Mouse (Mus musculus) MEL (cell line): ENCODE results near the gene Rab14. TPM values are rescaled to one million over a fixed set of nuclear protein-coding genes. Genes with fewer than 3 reads are reported as not detected.

Source experiments
- DNase-seq: peaks from one replicate; pipeline ENCODE4 v3.0.0; 2011; ENCODE audit warnings: low read depth, low spot score
- H3K27ac ChIP-seq: 2 replicates; pipeline ENCODE4 v1.5.1; 2012; ENCODE audit warnings: low read depth, mild to moderate bottlenecking, control low read depth, low read length, moderate library complexity; ENCODE audit not compliant: control insufficient read depth
- H3K27me3 ChIP-seq, 2 experiments: fragments of 150-350 bp in 1 of 2; sonication (generic) in 1 of 2; 2 replicates each; pipeline ENCODE4 v1.6.1; 2012; ENCODE audit warnings: low read length in 2 of 2, mild to moderate bottlenecking in 2 of 2, improper control_type of control experiment in 1 of 2, moderate library complexity in 1 of 2; ENCODE audit not compliant: insufficient read depth in 2 of 2, control insufficient read depth in 1 of 2
- H3K36me3 ChIP-seq, 2 experiments: 2 replicates each; pipeline ENCODE4 v1.6.1; 2012 to 2014; ENCODE audit warnings: low read length in 2 of 2, improper control_type of control experiment in 1 of 2, inconsistent platforms in 1 of 2, mild to moderate bottlenecking in 1 of 2; ENCODE audit not compliant: insufficient read depth in 2 of 2, control insufficient read depth in 1 of 2
- H3K4me1 ChIP-seq, 2 experiments: fragments of 150-350 bp in 1 of 2; sonication (generic) in 1 of 2; 2 replicates each; pipeline ENCODE4 v1.6.1; 2012; ENCODE audit warnings: low read length in 2 of 2, improper control_type of control experiment in 1 of 2, mild to moderate bottlenecking in 1 of 2; ENCODE audit not compliant: insufficient read depth in 2 of 2, control insufficient read depth in 1 of 2
- H3K4me3 ChIP-seq, 2 experiments: fragments of 150-350 bp in 1 of 2; sonication (generic) in 1 of 2; 2 replicates each; pipeline ENCODE4 v1.5.1; 2012; ENCODE audit warnings: low read depth in 2 of 2, low read length in 2 of 2, mild to moderate bottlenecking in 2 of 2, moderate library complexity in 2 of 2, control low read depth in 1 of 2, improper control_type of control experiment in 1 of 2; ENCODE audit not compliant: control insufficient read depth in 1 of 2, insufficient read depth in 1 of 2
- H3K79me2 ChIP-seq: 2 replicates; pipeline ENCODE4 v1.6.1; 2012; ENCODE audit warnings: mild to moderate bottlenecking, low read length, moderate library complexity; ENCODE audit not compliant: control insufficient read depth, poor library complexity, insufficient read depth
- H3K9ac ChIP-seq: 2 replicates; pipeline ENCODE4 v1.6.1; 2012; ENCODE audit warnings: low read depth, mild to moderate bottlenecking, control low read depth, low read length, moderate library complexity; ENCODE audit not compliant: control insufficient read depth, poor library complexity, severe bottlenecking
- H3K9me3 ChIP-seq: fragments of 150-350 bp; sonication (generic); replicated peaks from 2 replicates; pipeline ENCODE4 v1.6.1; 2012; ENCODE audit warnings: mild to moderate bottlenecking, low read length, improper control_type of control experiment, moderate library complexity; ENCODE audit not compliant: insufficient read depth
- EP300 ChIP-seq, 2 experiments: IDR thresholded peaks; 2 replicates each; pipeline ENCODE4 v1.6.1; 2011; ENCODE audit warnings: improper control_type of control experiment in 2 of 2, low read length in 2 of 2, low read depth in 1 of 2, mild to moderate bottlenecking in 1 of 2
- GABPA ChIP-seq: IDR thresholded peaks from 2 replicates; pipeline ENCODE4 v1.6.1; 2012; ENCODE audit warnings: low read depth, mild to moderate bottlenecking, inconsistent platforms, low read length, improper control_type of control experiment, moderate library complexity
- JUND ChIP-seq: IDR thresholded peaks from 2 replicates; pipeline ENCODE4 v1.6.1; 2011; ENCODE audit warnings: low read depth, mild to moderate bottlenecking, improper control_type of control experiment, low read length
- KAT2A ChIP-seq: conservative IDR thresholded peaks from 2 replicates; pipeline ENCODE4 v1.6.1; 2012; ENCODE audit warnings: low read depth, low read length, improper control_type of control experiment, inconsistent platforms
- MAFK ChIP-seq: IDR thresholded peaks from 2 replicates; pipeline ENCODE4 v1.6.1; 2011; ENCODE audit warnings: low read depth, mild to moderate bottlenecking, low read length, improper control_type of control experiment, borderline replicate concordance
- MAZ ChIP-seq: IDR thresholded peaks from 2 replicates; pipeline ENCODE4 v1.6.1; 2012; ENCODE audit warnings: low read depth, mild to moderate bottlenecking, inconsistent platforms, low read length, improper control_type of control experiment
- NELFE ChIP-seq: IDR thresholded peaks from 2 replicates; pipeline ENCODE4 v1.6.1; 2011; ENCODE audit warnings: low read depth, low read length, improper control_type of control experiment
- POLR2AphosphoS5 ChIP-seq: IDR thresholded peaks from 2 replicates; pipeline ENCODE4 v1.6.1; 2012; ENCODE audit warnings: low read depth, borderline replicate concordance, mild to moderate bottlenecking, inconsistent platforms, low read length, moderate library complexity, mixed read lengths
- SMC3 ChIP-seq: IDR thresholded peaks from 2 replicates; pipeline ENCODE4 v1.6.1; 2011; ENCODE audit warnings: low read depth, low read length, improper control_type of control experiment
- TAL1 ChIP-seq: IDR thresholded peaks from 2 replicates; pipeline ENCODE4 v1.6.1; 2012; ENCODE audit warnings: mild to moderate bottlenecking, inconsistent platforms, low read length, moderate library complexity, mixed read lengths
- TBP ChIP-seq: IDR thresholded peaks from 2 replicates; pipeline ENCODE4 v1.8.0; 2011; ENCODE audit warnings: low read depth, low read length, improper control_type of control experiment
- TCF12 ChIP-seq: IDR thresholded peaks from 2 replicates; pipeline ENCODE4 v1.6.1; 2014; ENCODE audit warnings: low read depth, mild to moderate bottlenecking, inconsistent platforms, low read length, improper control_type of control experiment, moderate library complexity
- UBTF ChIP-seq: IDR thresholded peaks from 2 replicates; pipeline ENCODE4 v1.6.1; 2012; ENCODE audit warnings: low read depth, mild to moderate bottlenecking, inconsistent platforms, low read length, improper control_type of control experiment, moderate library complexity, borderline replicate concordance; ENCODE audit not compliant: insufficient read depth
- USF1 ChIP-seq: IDR thresholded peaks from 2 replicates; pipeline ENCODE4 v1.6.1; 2014; ENCODE audit warnings: low read depth, mild to moderate bottlenecking, inconsistent platforms, low read length, improper control_type of control experiment, moderate library complexity
- USF2 ChIP-seq, 2 experiments: IDR thresholded peaks; 2 replicates each; pipeline ENCODE4 v1.6.1; 2011 to 2012; ENCODE audit warnings: improper control_type of control experiment in 2 of 2, low read length in 2 of 2, borderline replicate concordance in 1 of 2, inconsistent platforms in 1 of 2, low read depth in 1 of 2, mild to moderate bottlenecking in 1 of 2; ENCODE audit not compliant: insufficient read depth in 1 of 2
- ZMIZ1 ChIP-seq: IDR thresholded peaks from 2 replicates; pipeline ENCODE4 v1.6.1; 2012; ENCODE audit warnings: low read depth, mild to moderate bottlenecking, inconsistent platforms, low read length, improper control_type of control experiment, moderate library complexity
- polyA plus RNA-seq, 2 experiments: library from polyadenylated mRNA; stranded (reverse) in 1 of 2; unstranded in 1 of 2; fragments of >175 nt in 1 of 2; fragments of >200 nt in 1 of 2; gene quantifications; 2 replicates each; pipeline versions ENCODE4 v1.2.1 to v1.2.4; 2012; ENCODE audit warnings: low replicate concordance in 2 of 2, low read depth in 1 of 2; ENCODE audit not compliant: insufficient read length in 2 of 2, insufficient read depth in 1 of 2, missing spikeins in 1 of 2
- total RNA-seq: library from RNA; depleted of rRNA; stranded (reverse); fragments of 300-350 nt; gene quantifications from 2 replicates; pipeline ENCODE4 v1.2.3, GENCODE M21; 2012; rRNA removed

Gene Rab14
- total and polyA plus RNA-seq, 3 experiments: 28.1 to 81.6 (median 78.1) TPM

DNA sequence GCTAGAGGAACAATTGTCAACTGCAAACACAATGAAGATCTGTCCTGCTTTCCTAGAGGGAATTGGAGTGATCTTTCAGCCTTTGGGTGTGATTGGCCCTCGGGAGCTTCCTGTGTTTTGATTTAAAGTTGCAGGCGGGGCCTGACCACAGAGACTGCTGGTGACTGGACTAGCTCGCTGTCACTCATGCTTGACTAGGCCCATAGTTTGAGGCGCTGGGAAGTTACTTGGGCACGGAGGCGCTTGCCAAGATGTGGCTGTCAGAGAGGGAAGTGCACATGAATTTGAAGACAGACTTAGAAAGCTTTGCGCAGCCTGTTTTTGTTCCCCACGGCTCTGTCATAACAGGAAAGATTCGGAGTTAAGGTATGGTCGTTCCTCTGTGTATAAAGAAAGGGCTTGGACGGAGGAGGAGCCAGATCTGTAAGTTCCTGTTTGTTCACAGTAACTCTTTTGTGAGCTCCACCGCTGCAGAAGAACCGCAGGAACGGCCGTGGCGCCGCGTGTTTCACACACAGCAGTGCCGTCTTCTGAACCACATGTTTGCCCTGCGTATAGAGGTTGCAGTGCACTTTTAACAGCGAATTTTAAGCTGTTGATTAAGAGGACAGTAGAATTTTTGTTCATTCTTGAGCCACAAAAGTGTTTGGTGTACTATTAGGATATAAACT, 68.8 kb downstream of the Rab14 start (continued):
- TF ChIP-seq USF1 (peak; percentile 61), GABPA (no peak)
- TF ChIP-seq, all 39 proteins: peak for 20

DNA sequence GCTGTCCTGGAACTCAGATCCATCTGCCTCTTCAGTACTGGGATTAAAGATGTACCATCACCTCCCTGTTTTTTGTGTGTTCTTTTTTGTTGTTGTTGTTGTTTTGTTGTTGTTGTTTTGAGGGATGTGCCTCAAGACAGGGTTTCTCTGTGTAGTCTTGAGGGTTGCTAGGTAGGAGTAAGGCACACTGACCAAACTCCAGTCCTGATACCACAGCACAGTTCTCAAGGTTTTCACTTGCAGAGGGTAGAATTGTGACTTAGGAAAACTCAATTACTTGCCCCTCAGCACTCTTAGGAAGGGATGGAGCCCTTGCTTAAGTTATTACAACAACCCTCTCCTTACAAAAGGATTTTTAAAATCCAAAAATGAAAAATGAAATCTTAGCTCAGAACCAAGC, 69.4 kb downstream of the Rab14 start:
- H3K4me1 ChIP-seq: no peaks in the 10 kb centered on the region; a peak in 1 of 4 replicates
- H3K79me2 ChIP-seq: no peaks in the 10 kb centered on the region; the same call in 1 of the 2 replicates
- H3K9me3 ChIP-seq: no peaks in the 10 kb centered on the region
- H3K36me3 ChIP-seq: no peaks in the 10 kb centered on the region; a peak in 1 of 4 replicates
- no peak overlapping the region for H3K27ac ChIP-seq
- no peaks in the 10 kb centered on the region for H3K27me3 ChIP-seq
- TF ChIP-seq ZMIZ1 (no peak), USF2 (IDR thresholded peaks at IDR 0.05; ENCODE audit: borderline replicate concordance in 1 of 2, insufficient read depth in 1 of 2, low read depth in 1 of 2, low read length in 2 of 2) (no peak), MAFK (no peak), EP300 (IDR thresholded peaks at IDR 0.05; ENCODE audit: low read depth in 1 of 2, low read length in 2 of 2) (no peak), POLR2AphosphoS5 (no peak), KAT2A (no peak), TAL1 (no peak), JUND (no peak), NELFE (no peak), TCF12 (no peak), TBP (no peak), MAZ (no peak), SMC3 (no peak), UBTF (no peak)
- TF ChIP-seq, all 39 proteins: peak for 0
- Histone ChIP-seq H3K4me3 (peak overlapping the region in 1 of 2 experiments; percentile 71; a peak in 2 of 4 replicates), H3K9ac (no peak overlapping the region)
- DNase-seq: no peak

Other genes with a start within 250 kb of the Rab14 start
- 0.04 TPM in 1 of 2 replicates, not detected in the other for gene Traf1, start 239.3 kb downstream of the Rab14 start, total RNA-seq
- under 1 TPM in 1 of 2 experiments, not detected in 1; 0.03 TPM for gene Traf1, start 239.3 kb downstream of the Rab14 start, polyA plus RNA-seq
- not detected in 2 replicates for gene Hc, start 139.7 kb downstream of the Rab14 start, total RNA-seq
- not detected for gene Hc, start 139.7 kb downstream of the Rab14 start, polyA plus RNA-seq
- 0.12 TPM in 1 of 2 replicates, not detected in the other for gene AI182371, start 99.6 kb downstream of the Rab14 start, total RNA-seq
- gene AI182371, start 99.6 kb downstream of the Rab14 start, polyA plus RNA-seq: under 1 TPM in 1 of 2 experiments, not detected in 1; 0.40 TPM
- 16.5 and 17.0 TPM in 2 replicates for gene Cntrl, start 91.6 kb downstream of the Rab14 start, total RNA-seq
- gene Cntrl, start 91.6 kb downstream of the Rab14 start, polyA plus RNA-seq: 10 to 100 TPM in 1 of 2 experiments, not detected in 1; 24.0 TPM
- gene Gsn, start 55.3 kb upstream of the Rab14 start, total RNA-seq: 6.0 and 8.0 TPM in 2 replicates
- gene Gsn, start 55.3 kb upstream of the Rab14 start, polyA plus RNA-seq: 1 to 10 TPM in 1 of 2 experiments, not detected in 1; 8.2 TPM
- gene Stom, start 135.9 kb upstream of the Rab14 start, total RNA-seq: 27.2 and 49.4 TPM in 2 replicates
- gene Stom, start 135.9 kb upstream of the Rab14 start, polyA plus RNA-seq: 10 to 100 TPM in 1 of 2 experiments, not detected in 1; 28.0 TPM
- not detected in 2 replicates for gene 4930568D16Rik, start 166.6 kb upstream of the Rab14 start, total RNA-seq
- not detected for gene 4930568D16Rik, start 166.6 kb upstream of the Rab14 start, polyA plus RNA-seq
- not detected in 2 replicates for gene 4930402F06Rik, start 196.1 kb upstream of the Rab14 start, total RNA-seq
- gene 4930402F06Rik, start 196.1 kb upstream of the Rab14 start, polyA plus RNA-seq: not detected